Mouse (Mus musculus) splenic B cell, adult 2 months (primary cell): ENCODE data around the gene Tchhl1.
A peak's percentile ranks its signal among the peaks of the same experiment; 100 is the strongest.

Experiments used
- DNase-seq: peaks from one replicate; pipeline ENCODE4 v3.0.0-alpha.2; 2011; ENCODE audit warnings: low read depth, low spot score
- H3K27me3 ChIP-seq: 2 replicates; pipeline ENCODE4 v1.6.1; 2012; ENCODE audit warnings: mild to moderate bottlenecking, low read length, moderate library complexity, mixed read lengths; ENCODE audit not compliant: control insufficient read depth, poor library complexity, insufficient read depth, severe bottlenecking
- H3K36me3 ChIP-seq: 2 replicates; pipeline ENCODE4 v1.6.1; 2012; ENCODE audit warnings: mild to moderate bottlenecking, low read length, moderate library complexity, mixed read lengths; ENCODE audit not compliant: control insufficient read depth, poor library complexity, insufficient read depth, severe bottlenecking

Gene Tchhl1

DNA sequence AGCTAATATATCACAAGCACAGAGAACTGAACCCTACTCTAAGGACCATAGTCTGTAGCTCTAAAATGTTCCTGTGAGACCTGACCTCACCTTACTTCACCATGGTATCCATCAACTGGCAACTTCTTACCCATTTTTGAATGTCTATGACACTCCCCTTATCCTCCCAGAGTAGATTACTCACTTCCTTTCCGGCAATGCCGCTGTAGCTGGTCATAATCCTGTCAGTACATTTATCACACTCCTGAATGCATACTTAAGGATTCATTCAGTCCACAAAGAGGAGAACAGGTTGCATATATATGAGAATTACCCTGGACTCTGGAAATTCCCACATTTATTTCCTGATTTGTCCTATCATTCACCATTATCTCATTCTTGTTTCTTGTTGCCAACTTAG, 48.8 kb downstream of the Tchhl1 start:
- DNase-seq: no peak
- H3K36me3 ChIP-seq: no peaks in the 10 kb centered on the region
- H3K27me3 ChIP-seq: no peaks in the 10 kb centered on the region

- peaks cover 2% of the 10 kb centered on the region; the same call in 1 of the 2 replicates for H3K36me3 ChIP-seq
- no peaks in the 10 kb centered on the region for H3K27me3 ChIP-seq
- DNase-seq: no peak
Measured at GRCm38 (mm10) chr3:93519856-93520329, 51.3 kb downstream of the Tchhl1 start.

DNA sequence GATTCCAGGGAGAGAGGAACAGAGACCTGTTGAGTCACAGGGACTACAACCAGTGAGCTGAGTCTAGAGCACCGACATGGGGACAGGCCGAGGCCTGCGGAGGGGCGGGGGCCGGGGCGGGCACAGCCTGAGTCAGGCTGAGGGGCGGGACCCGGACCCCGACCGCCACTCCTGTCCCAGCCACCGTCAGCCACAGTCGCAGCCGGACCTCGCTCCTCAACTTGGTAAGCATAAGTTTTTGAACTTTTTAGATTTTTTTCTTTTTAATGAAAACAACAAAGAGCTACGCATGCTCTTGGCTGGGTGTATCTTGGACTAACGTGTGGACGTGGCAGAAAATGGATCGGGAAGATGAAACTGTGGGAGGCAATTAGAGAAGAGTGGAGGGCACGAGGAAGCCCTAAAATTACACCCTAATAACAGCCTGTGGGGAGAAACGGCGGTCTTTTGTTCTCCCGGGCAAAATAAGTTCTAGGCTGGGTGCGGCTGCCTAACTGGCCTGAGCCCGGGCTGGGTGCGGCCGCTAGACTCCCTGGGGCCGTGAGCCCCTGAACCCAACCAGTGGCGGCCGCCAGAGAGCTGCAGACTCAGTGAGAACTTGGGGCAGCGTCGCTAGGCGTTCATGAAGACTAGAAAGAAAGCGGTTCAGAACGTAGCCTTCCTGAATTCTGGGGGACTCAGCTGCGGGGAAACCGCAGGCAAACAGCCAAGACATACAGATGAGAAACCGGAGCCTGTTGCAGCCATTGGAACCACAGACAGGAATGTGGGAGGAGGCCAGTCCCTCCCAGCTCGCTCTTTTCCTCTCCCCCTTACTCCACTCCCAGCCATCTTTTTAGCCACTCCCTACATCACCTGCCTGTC, 52.0 kb downstream of the Tchhl1 start, which contains the start of gene S100a11:
Gene S100a11, plus strand, starts transcription at position 159 of the 864 bp plus-strand sequence.
- peak; percentile 57 for DNase-seq
- Histone ChIP-seq H3K36me3 (peaks cover 6% of the 10 kb centered on the region; the same call in 1 of the 2 replicates), H3K27me3 (no peaks in the 10 kb centered on the region)
